Mouse (Mus musculus) hematopoietic multipotent progenitor cell, adult 10-12 weeks (in vitro differentiated cells): ENCODE results near the gene Unc119b. TPM values are rescaled to one million over a fixed set of nuclear protein-coding genes. Genes with fewer than 3 reads are reported as not detected.

Experiments
- polyA plus RNA-seq: library from polyadenylated mRNA; stranded (reverse); fragments of >175 nt; gene quantifications from 2 replicates; pipeline ENCODE4 v1.2.3, GENCODE M21; 2012; ENCODE audit warnings: low replicate concordance

Gene Unc119b
- polyA plus RNA-seq = 82.2 and 147 TPM in 2 replicates

DNA sequence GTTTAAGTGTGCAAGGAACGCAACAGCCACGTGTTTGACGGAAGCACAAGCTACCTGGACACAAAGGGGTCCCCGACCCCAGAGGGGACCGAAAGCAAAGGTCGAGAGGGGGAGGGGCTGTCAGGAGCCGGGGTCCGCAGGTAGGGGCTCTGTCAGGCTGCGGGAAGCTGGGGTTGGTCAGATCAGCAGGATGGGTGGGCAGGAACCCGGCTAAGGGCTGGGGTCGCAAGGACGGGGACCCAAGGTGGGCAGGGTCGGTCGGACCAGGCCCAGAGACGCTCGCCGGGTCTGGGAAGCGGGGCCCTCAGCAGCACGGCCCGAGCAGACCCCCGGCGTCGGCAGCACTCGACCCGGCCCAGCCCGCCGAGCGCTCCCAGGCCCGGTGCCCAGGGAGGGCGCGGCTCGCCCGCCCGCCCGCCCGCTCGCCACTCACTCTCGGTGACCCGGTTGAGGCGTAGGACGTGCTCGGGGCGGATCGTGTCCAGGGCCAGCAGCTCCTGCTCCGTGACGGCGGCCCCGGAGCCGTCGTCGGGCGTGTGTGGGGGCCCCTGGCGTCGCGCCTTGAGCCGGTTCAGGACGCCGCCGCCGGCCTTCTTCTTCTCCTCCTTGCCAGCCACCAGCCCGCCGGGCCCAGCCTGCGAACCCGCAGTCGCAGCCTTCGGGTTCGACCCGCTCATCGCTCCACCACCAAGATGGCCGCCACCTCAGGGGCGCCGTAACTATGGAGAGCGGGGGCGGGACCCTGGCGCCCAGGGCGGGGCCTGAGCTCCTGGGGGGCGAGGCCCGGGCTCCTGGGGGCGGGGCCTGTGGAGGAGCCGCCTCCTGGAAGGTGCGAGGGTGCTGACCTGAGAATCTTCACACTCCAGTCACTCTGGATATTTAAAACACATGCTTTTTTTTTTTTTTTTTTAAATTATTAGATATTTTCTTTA, at the start of gene Unc119b:
Gene Unc119b, minus strand, starts transcription at position 742 of the 932 bp plus-strand sequence.

DNA sequence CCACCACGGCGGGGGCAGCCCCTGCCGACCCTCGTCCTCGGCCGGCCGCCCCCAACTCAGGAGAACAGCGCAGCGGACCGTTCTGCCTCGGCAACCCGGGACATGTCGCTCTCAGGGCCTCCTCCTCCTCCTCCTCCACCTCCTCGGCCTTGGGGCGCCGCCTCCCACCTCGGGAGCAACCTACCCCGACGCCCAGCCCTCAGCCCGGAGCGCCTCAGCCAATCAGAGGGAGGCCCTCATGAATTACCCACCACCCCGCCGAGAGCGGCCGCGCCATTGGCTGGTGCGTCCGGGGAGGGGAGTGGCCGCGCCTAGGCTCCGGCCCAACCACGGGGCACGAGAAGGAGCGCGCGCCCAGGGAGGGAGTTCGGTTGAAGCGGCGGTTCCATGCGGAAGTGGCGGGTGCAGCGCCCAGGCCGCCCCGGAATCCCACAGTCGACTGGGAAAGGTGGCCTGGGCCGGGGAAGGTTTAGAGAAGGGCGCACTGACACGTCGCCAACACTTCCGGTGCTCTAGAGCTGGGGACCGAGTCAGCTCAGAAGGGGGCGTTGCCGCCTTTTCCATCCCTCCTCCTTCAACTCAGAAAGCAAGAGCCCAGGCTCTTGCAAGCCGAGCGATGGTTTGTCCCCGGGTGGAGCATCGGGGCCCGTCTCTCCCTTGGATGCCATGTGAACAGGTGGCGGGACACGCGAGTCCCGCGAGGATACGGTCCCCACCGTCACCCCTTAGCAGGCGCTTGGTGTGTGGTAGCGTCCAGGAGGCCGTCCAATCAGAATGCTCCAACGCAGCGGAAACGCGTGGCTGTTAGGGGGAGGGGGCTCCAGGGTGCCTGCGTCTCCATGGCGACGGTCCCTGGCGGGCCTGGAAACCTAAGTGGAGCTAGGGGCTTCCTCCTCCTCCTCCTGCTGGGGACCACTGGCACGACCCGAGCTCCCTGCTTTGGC, 23.5 kb upstream of the Unc119b start, which contains the start of gene Mlec:
Gene Mlec, minus strand, starts transcription at position 140 of the 944 bp plus-strand sequence.

DNA sequence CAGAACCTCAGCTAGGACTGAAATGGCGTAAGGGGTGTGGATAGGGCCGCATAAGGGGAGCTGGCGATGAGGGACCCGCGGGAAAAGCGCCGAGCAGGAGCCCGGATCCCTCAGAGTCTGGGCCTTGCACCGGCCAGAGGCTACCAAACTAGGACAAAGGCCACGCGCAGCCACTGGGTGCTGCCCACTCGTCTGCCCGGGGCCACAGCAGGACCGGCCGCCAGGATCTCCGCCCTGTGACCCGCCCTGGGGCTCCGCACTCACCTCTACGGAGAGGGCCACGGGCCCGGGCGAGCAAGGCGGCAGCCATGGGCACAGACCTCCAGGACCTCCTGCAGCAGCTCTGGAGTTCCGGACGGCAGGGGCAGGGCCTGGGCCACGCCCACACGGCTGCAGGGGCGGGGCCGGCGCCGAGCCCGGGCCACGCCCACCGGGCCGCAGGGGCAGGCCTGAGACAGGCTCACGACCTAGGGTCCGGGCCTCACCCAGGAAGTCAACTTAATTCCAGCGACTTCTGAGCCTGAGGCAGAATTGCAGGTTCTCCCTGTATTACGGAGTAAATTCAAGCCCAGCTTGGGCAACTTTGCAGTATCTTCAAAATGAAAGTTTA, 15.7 kb downstream of the Unc119b start, which contains the start of gene Acads:
Gene Acads, minus strand, starts transcription at position 386 of the 610 bp plus-strand sequence.

GRCm38 (mm10) chr5:115098195-115098594, 36.6 kb downstream of the Unc119b start, which contains the start of gene Gm10401:
Gm10401 (minus strand) TSS chr5:115098295.

Other genes with a start within 250 kb of the Unc119b start
- 0.67 and 0.83 TPM in 2 replicates for gene Oasl2, start 238.0 kb downstream of the Unc119b start, polyA plus RNA-seq
- gene Oasl1, start 211.7 kb downstream of the Unc119b start, polyA plus RNA-seq = 23.9 and 25.0 TPM in 2 replicates
- 39.5 and 52.5 TPM in 2 replicates for gene 2210016L21Rik, start 192.8 kb downstream of the Unc119b start, polyA plus RNA-seq
- 0.14 TPM in 1 of 2 replicates, not detected in the other for gene Hnf1a, start 163.9 kb downstream of the Unc119b start, polyA plus RNA-seq
- gene Sppl3, start 123.8 kb downstream of the Unc119b start, polyA plus RNA-seq = 21.8 and 40.6 TPM in 2 replicates
- gene Gm10401, start 36.7 kb downstream of the Unc119b start, polyA plus RNA-seq = not detected in 2 replicates
- gene Acads, start 15.6 kb downstream of the Unc119b start, polyA plus RNA-seq = 24.4 and 28.9 TPM in 2 replicates
- 46.4 and 54.1 TPM in 2 replicates for gene Mlec, start 23.2 kb upstream of the Unc119b start, polyA plus RNA-seq
- gene Cabp1, start 59.4 kb upstream of the Unc119b start, polyA plus RNA-seq = 0.21 and 0.50 TPM in 2 replicates
- gene Pop5, start 100.9 kb upstream of the Unc119b start, polyA plus RNA-seq = 22.5 and 45.5 TPM in 2 replicates
- gene Rnf10, start 137.9 kb upstream of the Unc119b start, polyA plus RNA-seq = 159 and 396 TPM in 2 replicates
- 10.7 and 17.7 TPM in 2 replicates for gene Coq5, start 144.7 kb upstream of the Unc119b start, polyA plus RNA-seq
- gene Dynll1, start 166.0 kb upstream of the Unc119b start, polyA plus RNA-seq = 58.0 and 209 TPM in 2 replicates
- gene Srsf9, start 192.2 kb upstream of the Unc119b start, polyA plus RNA-seq = 58.2 and 96.4 TPM in 2 replicates
- 6.3 and 7.5 TPM in 2 replicates for gene Gatc, start 206.2 kb upstream of the Unc119b start, polyA plus RNA-seq
- gene Triap1, start 206.2 kb upstream of the Unc119b start, polyA plus RNA-seq = 3.8 and 6.0 TPM in 2 replicates
- gene Cox6a1, start 214.0 kb upstream of the Unc119b start, polyA plus RNA-seq = 1,125 and 1,487 TPM in 2 replicates